Mouse (Mus musculus): ENCODE data around the gene Hinfp. TPM values are rescaled to one million over a fixed set of nuclear protein-coding genes. Genes with fewer than 3 reads are reported as not detected.
"Not testable (repeated sequence)": the region's sequence is repeated elsewhere in the genome, so short reads cannot be mapped to it uniquely, and the experiment has no call there.

Gene Hinfp
- total RNA-seq, 2 experiments from 2014 or later, result 12.3 to 13.1 TPM

DNA sequence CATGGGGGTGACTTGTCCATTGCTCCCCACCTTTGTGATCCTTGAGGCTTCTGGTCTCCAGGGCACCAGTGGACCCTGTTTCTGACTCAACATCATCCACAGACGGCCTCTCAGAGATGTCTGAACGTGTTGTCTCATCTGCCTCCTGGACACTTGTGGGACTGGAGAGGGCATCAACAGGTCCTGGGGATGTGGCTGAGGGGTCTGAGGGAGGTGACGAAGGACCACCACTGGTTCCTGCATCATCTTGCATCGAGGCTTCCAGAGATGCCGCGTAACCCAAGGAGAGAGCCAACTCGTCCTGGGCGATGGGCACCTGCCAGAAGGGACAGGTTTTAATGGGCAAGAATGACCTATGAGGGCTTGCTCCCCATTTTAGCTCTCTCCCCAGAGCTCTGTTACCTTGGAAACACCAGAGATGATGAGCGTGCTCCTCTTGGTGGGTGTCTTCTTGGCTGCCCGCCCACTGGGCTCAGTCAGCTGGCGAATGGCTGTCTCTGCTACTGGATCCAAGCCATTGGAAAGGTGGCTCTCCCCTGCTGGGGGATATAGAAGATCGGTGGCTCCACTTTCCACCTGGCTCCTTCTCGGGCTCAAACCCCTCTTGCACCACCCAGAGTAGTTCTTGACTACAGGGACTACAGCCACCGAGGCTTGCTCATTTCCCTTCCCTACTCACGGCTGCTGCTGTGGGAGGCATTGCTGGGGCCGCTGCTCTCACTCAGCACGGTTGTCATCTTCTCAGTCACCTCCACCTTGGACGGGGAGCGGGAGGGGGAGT is 8.2 kb upstream of the Hinfp start:
- no peak for ATAC-seq (ENCODE audit: poor library complexity, severe bottlenecking)

DNA sequence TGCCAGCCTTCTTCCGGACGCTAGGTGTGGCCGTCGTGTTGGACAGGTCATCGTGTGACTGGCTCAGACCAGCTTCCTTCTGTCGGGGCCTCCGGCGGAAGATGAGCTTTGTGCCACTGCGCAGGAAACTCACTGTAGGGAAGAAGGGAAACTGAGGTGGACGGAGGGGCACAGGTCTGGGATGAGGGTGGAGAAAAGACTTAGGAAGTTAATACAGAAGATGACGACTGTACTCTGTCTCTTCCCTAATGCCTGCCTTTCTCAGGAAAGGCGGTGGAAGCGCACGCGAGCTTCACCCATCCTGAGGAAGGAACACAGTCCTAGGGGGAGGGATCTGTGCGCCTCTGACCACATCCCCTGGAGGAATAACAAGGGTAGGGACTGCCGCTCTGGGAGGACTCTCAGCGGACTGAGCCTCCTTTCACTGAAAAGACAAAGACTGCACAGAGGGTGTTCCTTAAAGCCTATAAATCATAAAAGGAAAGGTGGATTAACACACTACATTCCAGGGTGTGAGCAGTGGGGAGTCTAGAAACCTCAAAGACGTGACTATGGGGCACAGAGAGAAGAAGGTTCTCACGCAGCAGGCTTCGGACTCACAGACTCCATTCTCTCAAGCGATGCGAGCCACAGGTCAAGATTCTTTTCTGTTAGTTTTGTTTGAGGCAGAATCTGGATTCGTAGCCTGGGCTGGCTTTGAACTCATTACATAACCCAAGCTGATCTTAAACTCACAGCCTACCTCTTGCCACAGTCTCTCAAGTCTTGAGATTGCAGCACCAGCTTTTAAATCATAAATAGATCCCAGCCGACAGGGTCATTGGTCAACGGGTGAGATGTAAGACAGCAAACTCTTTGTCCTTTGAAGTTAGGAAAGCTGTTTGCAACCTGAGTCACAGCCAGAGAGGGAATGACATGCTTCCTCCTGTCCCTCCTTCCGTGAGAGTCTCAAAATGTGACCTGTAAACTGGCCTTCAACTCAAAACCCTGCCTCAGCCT is 6.0 kb upstream of the Hinfp start:
- no peak for ATAC-seq (ENCODE audit: poor library complexity, severe bottlenecking)

DNA sequence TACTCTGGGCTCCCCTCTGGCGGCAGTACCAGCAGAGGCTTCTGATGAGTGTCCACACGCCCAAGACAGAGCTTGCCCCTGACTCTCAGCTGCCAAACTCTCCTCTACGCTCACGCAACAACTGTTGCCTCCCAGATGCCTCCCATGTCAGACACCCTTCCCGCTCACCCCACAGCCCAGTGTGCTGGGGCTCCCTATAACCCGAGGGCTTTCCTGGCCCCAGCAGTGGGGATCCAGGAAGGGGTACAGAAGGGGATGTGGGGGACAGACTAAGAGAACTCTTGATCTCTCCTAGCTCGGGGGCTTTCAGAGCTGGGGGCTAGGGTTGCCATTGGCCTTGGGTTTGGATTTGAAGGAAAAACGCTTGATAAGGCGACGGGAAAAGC is 5.3 kb upstream of the Hinfp start:
- ATAC-seq (ENCODE audit: poor library complexity, severe bottlenecking), result no peak

DNA sequence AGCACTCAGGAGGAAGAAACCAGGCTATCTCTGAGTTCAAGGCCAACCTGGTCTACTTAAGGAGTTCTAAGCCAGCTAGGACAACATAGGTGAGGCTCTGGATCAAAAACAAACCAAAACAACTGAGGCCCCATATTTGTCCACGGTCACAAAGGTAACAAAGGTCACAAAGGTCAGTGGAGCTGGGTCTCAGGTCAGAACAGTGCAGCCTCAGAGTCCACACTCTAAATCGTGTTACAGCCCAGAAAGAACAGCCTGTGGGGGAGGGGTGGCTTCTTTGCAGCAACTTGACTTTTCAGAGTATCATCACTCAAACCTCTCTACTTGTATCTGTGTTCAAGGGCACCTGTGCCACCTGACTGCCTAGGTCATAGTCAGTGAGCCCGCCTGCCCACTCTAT is 4.3 kb upstream of the Hinfp start:
- no peak for ATAC-seq (ENCODE audit: poor library complexity, severe bottlenecking)

DNA sequence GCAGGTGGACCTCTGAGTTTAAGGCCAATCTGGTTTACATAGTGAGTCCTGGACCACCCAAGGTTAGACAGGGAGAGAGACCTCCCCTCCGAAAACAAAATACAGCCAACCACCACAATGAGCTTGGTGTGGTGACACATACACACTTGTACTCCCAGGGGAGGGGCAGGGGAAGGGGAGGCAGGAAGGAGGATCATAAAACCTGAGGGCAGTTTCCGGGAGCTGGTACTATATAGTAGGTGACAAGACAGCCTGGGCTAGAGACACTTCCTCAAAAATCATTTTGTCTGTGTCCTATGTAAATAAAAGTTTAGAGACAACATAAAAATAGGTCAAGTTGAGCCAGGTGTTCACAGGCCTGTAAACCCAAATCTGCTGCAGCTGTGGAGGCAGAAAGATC is 1.8 kb upstream of the Hinfp start:
- no peak for ATAC-seq (ENCODE audit: poor library complexity, severe bottlenecking)

DNA sequence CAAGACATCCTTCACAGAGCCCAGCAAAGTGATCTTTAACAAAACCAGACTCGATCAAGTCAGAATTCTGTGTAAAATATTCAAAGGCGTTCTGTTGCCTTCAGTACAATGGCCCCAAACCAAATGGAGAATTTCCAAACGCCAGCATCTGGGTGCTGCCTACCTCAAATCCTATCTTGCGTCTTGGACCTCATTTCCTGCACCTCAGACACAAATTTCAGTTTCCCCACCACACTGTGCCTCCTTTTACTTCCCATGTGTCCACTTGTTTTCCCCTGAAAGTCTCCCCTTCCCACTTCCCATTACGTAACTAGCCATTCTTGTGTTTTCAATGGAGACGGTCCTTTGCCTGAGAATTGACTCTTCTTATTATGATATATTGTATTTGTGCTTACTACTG is 1.1 kb upstream of the Hinfp start:
- ATAC-seq (ENCODE audit: poor library complexity, severe bottlenecking), result no peak

DNA sequence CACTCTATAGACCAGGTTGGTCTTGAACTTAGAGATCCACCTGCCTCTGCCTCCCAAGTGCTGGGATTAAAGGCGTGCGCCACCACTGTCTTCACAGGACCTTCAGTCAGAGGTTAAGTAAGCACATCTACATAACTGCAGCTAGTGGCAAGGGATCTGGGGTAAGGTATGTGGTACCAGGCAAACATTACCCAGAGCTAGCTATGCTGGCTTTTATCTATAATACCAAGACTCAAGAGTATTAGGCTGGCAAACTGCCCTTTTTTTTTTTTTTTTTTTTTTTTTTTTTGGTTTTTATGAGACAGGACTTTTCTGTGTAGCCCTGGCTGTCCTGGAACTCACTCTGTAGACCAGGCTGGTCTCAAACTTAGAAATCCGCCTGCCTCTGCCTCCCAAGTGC is 5.5 kb downstream of the Hinfp start:
- ATAC-seq (ENCODE audit: poor library complexity, severe bottlenecking), result not testable (repeated sequence)

DNA sequence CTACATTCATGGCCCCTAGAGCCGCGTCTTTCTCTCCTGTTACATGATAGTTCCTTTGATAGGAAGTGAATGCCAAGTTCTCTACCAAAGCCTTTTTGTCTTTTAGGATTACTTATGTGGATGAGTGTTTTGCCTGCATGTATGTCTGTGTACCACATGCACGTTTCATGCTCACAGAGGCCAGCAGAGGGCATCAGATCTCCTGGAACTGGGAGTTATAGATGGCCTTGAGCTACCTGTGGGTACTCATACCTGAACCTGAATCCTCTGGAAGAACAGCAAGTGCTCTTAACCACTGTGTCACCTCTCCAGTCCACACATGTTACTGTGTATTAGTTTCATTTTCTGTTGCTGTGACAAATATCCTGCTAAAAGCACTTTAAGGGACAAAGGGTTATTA is 13.0 kb downstream of the Hinfp start:
- peak; percentile 72 for ATAC-seq (ENCODE audit: poor library complexity, severe bottlenecking)

DNA sequence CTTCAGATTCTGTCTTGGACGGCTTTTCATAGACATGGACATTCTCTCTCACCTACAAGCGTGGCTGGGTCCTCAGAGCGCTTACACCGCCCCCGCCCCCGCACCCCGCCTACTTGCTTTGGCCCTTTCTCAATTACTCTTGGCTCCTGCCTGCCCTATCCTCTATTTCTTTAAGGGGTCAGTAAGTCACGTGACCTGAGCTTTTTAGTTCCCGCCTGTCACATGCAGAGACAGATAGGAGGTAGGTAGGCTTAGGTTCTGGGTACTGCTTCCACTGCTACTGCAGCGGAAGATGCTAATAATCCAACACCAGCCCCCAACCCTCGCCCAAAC is 16.5 kb downstream of the Hinfp start:
- ATAC-seq (ENCODE audit: poor library complexity, severe bottlenecking), result no peak

DNA sequence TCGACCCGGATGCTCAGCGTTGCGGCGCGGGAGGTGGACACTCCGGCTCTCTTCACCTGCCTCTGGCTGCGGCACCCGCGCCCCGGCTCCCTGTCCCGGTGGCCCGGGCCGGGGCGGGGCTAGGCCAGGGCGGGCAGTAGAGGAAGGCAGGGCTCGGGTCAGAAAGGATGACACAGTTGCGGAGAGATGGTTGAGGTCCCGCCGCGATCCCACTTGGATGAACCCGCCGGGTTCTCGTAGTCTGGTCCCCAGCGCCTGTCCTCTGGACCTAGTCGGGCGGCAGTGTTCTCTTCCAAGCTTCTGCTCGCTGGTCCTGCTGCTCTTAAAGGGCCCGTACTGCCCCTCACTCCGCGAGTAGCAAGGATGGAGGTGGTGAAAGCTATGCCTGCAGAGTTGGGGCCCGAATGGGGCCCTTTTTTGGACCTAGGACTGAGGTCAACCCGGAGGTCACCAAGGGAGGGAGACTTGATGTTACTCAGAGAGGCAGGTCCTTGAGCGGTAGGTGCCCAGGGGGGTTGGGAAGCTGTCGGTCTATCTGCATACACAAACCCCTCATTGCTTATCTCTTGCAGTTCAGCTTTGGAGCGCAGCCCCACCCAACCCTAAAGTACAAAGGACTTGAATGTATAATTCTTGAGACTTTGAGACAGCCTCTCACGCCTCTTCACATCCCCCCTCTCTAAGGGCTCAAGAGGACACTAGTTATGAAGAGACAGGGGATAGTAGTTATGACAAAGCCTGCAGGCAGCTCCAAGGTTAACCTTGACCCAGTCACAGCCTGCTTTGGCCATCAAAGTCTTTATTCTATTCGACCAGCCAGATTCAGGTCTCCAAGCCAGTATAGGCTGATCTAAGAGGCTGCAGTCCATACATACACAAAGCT is 17.2 kb downstream of the Hinfp start, which contains the start of gene Abcg4:
Gene Abcg4 (minus strand): TSS at position 540 of the 883 bp plus-strand sequence.
- peak; percentile 41 for ATAC-seq (ENCODE audit: poor library complexity, severe bottlenecking)

DNA sequence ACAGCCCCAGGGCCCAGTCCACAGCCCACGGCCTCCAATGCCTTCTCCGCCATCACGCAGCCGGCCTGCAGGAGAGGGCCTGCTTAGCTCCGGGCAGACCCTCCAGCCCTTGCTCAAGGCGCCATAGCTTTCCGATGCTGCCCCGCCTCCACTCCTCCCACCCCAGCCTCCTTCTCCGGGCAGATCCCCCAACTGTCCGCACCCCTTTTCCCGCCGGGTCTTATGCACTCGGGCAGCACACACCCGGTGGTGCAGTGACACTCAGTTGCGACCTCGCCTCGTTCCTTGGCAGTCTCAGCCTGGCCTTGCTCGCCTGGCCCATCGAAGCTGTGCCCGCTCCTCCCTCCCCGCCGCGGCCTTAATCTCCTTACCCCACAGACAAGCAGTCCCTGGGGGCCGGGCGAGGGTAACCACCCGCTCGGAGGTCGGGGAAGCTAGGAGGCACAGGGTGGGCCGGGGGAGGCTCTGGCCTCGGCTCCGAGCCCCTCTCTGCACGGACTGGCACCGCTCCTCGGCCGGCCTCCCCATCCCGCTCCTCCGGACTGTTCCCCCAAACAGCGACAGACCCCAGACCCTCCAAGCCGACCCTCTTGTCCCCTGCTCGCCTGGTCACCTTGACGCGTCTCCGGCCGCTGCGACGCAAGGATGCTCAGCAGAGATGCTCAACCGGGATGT is 17.9 kb downstream of the Hinfp start:
- ATAC-seq (ENCODE audit: poor library complexity, severe bottlenecking), result peak; percentile 25; the same call in 1 of the 2 replicates

DNA sequence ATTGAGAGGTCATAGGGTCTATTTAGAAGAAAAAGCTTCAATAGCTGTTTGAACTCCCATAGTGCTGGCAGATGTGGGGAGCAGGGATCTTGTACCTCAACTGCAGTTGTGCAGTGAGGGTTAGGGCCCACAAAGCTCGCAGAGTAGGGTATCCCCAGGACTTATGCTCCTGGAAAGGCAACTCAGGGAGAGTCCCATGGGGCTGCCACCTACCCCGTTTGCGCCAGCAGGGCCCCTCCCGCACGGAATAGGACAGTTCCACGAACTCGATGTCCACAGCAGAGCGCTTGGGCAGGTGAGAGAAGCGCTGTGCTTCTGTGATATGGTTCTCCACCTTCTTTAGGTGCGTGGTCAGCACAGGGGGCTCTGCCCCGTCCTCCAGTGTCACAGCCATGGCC is 18.5 kb downstream of the Hinfp start:
- ATAC-seq (ENCODE audit: poor library complexity, severe bottlenecking), result 0 out of 2 replicates have a peak, but pooled peaks have one; percentile 5

DNA sequence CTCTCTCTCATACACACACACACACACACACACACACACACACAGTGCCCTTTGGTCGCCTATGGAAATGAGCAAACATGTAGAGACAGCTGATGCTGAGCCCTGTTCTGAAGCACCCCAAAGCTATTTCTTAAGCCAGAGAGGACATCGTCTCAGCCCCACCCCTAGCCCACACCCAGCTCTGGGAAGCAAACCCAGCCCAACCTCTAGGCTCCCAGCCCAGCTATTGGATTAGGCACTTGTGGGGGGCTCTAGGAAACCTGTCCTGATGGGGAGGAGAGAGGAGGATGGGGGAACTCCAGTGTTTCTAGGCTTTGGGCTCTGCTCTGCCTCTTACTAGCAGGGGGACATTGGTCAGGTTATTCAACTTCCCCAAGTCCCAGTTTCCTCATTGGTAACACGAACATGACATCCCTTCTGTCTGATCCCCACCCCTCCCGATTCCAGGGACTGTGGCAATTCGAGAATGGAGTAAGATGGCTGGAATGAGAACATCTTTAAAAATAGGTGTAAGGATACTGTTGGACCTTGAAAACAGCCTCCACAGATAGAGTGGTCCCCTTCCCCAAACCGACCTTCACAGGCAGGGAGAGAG is 19.1 kb downstream of the Hinfp start:
- peak; percentile 39 for ATAC-seq (ENCODE audit: poor library complexity, severe bottlenecking)

DNA sequence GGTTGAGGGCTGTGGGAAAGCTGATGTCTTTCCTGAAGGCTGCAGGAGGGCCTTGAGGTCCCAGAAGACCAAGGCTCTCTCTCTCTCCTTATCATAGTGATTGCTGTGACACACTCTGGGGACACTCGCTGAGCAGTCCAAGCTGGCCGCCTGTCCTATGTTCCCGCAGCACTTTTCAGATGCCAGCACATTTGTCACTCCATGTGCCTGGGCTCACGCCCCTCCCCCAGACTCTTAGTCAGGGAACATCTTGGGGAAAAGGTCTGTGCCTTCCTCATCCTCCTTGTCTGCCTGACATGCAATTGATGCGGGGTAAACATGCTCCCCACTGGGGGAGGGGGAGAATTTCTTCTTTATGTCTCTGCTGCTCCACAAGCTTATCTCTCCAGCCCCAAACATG is 22.3 kb downstream of the Hinfp start:
- ATAC-seq (ENCODE audit: poor library complexity, severe bottlenecking), result no peak

DNA sequence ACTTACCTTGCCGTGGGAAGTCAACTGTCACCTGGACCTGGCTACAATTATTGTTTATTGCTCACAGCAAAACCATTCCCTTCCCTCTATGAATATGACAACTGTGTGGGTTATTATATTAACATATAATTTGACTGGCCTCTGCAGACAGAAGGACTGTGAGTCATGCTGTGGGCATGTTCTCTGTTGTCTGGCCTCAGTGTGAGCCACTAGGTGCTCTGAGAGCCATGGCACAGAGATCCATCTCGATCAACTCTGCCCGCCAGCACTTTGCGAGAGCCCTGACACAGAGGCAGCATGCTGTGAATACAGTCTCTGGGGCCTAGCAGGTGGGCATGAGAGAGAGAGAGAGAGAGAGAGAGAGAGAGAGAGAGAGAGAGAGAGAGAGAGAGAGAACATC is 35.5 kb downstream of the Hinfp start:
- no peak for ATAC-seq (ENCODE audit: poor library complexity, severe bottlenecking)

DNA sequence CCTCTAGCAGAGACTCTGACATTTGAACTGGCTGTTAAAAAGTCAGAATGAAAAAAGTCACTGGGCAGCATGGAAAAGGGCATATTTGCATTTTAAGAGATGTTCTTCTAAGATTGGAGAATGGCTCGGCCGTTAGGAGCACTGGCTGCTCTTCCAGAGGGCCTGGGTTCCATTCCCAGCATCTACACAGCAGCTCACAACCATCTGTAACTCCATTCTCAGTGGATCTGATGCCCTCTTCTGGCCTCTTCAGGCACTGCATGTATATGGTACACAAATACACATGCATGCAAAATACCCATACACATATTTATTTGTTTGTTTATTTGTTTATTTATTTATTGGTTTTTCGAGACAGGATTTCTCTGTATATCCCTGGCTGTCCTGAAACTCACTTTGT is 36.4 kb downstream of the Hinfp start:
- no peak for ATAC-seq (ENCODE audit: poor library complexity, severe bottlenecking)

DNA sequence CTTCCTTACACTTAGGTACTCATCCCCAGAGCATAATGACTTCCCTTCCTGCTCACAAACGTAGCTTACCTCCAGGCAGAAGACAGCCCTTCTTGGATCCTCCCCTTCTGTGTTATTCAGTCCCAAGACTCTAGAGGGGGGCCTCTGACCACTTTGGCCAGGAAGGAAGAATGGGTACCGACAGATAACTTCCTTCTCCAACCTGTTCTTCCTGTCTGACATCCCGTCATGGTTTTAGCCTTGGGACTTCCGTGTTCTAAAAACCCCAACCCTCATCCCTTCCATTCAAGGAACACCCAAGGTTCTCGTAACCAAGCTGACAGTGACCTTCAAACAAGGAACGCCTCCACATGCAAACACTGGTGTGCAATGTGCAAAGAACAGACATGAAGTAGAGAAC is 37.0 kb downstream of the Hinfp start, which contains the start of gene Nlrx1:
Gene Nlrx1 (minus strand): TSS at position 168 of the 400 bp plus-strand sequence.
- peak; percentile 72 for ATAC-seq (ENCODE audit: poor library complexity, severe bottlenecking)

DNA sequence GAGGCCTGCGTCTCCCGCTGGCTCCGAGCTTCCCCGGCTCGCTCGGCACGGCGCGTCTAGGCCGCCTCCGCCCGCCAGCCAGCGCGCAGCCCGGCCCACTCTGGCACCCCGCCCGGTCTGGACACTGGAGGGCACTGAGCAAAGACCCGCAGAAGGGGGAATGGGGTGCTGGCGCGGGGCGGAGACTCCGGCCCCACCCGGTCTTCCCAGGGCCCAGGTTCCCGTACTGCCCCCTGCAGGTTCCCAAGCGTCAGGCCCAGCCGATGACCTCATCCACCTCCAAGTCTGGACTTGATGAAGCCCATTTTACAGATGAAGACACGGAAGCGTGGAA is 37.5 kb downstream of the Hinfp start:
- ATAC-seq (ENCODE audit: poor library complexity, severe bottlenecking), result peak; percentile 87

DNA sequence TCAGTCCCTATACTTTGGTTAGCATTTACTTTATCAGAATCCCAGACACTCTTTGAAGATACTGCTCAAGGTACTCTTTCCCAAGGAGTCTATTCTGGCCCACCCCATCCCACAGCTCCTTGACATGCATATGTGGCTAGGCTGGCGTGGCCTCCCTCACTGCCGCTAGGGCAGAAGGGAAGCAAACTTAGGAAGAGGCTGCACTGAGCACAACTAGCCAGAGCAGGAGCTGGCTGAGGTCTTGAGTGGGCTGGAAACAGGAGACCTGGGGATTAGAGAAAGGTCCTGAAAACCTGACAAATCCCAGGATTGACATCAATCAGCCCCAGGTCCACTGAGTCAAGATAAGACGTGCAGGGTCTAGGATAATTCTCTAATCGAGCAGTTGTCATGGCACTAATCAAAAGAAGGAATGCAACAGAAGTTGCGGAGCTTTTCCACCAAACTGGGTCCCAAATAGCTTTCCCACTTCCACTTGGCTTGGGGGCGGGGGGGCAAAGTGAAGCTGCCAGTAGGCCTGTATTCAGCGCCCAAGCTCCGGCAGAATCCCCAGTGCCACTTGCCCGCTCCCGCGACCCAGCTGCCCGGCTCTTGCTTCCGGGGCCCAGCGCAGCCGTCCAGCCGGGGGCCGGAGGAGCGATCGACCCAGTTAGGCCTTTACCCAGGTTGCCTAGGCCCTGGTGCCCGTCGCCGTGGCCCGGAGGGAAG is 38.0 kb downstream of the Hinfp start:
- ATAC-seq (ENCODE audit: poor library complexity, severe bottlenecking), result no peak
